Mouse (Mus musculus) CH12.LX (cell line): ENCODE measurements around the gene Cftr.

Source experiments
- CTCF ChIP-seq, 2 experiments: IDR thresholded peaks in 1 of 2; conservative IDR thresholded peaks in 1 of 2; 2 replicates each; pipeline ENCODE4 v1.5.1; 2011 to 2012; ENCODE audit warnings: low read depth in 2 of 2, low read length in 2 of 2, improper control_type of control experiment in 1 of 2, inconsistent platforms in 1 of 2, mild to moderate bottlenecking in 1 of 2, moderate library complexity in 1 of 2
- E2F4 ChIP-seq: IDR thresholded peaks from 2 replicates; pipeline ENCODE4 v1.6.1; 2011; ENCODE audit warnings: low read depth, low read length, improper control_type of control experiment; ENCODE audit not compliant: insufficient replicate concordance
- HCFC1 ChIP-seq: IDR thresholded peaks from 2 replicates; pipeline ENCODE4 v1.6.1; 2012; ENCODE audit warnings: low read depth, mild to moderate bottlenecking, inconsistent platforms, low read length, improper control_type of control experiment
- IRF4 ChIP-seq: IDR thresholded peaks from 2 replicates; pipeline ENCODE4 v1.6.1; 2014; ENCODE audit warnings: low read depth, mild to moderate bottlenecking, inconsistent platforms, low read length, improper control_type of control experiment
- MEF2A ChIP-seq: IDR thresholded peaks from 2 replicates; pipeline ENCODE4 v1.6.1; 2014; ENCODE audit warnings: low read depth, mild to moderate bottlenecking, inconsistent platforms, low read length, improper control_type of control experiment, borderline replicate concordance
- MXI1 ChIP-seq: IDR thresholded peaks from 2 replicates; pipeline ENCODE4 v1.6.1; 2011; ENCODE audit warnings: mild to moderate bottlenecking, low read depth, low read length, improper control_type of control experiment
- NRF1 ChIP-seq: IDR thresholded peaks from 2 replicates; pipeline ENCODE4 v1.6.1; 2014; ENCODE audit warnings: low read depth, mild to moderate bottlenecking, inconsistent platforms, low read length, improper control_type of control experiment, moderate library complexity
- PAX5 ChIP-seq: IDR thresholded peaks from 2 replicates; pipeline ENCODE4 v1.6.1; 2012; ENCODE audit warnings: low read length, inconsistent platforms, mixed read lengths
- POLR2A ChIP-seq: IDR thresholded peaks from 2 replicates; pipeline ENCODE4 v1.6.1; 2011; ENCODE audit warnings: low read depth, mild to moderate bottlenecking, improper control_type of control experiment, low read length
- ZKSCAN1 ChIP-seq: IDR thresholded peaks from 2 replicates; pipeline ENCODE4 v1.6.1; 2012; ENCODE audit warnings: low read depth, inconsistent platforms, low read length, improper control_type of control experiment, borderline replicate concordance
- ZNF384 ChIP-seq: IDR thresholded peaks from 2 replicates; pipeline ENCODE4 v1.6.1; 2012; ENCODE audit warnings: low read depth, low read length, improper control_type of control experiment, inconsistent platforms

- TF ChIP-seq MEF2A (no peak), ZKSCAN1 (no peak), CTCF (conservative IDR thresholded peaks at IDR 0.05 in 1 of 2, IDR thresholded peaks at IDR 0.05 in 1 of 2; ENCODE audit: low read depth in 2 of 2, low read length in 2 of 2) (no peak), E2F4 (no peak), HCFC1 (no peak), POLR2A (no peak), MXI1 (no peak), IRF4 (no peak), NRF1 (no peak), PAX5 (no peak), ZNF384 (no peak)
These were observed 17.5 kb upstream of the Cftr start for GRCm38 (mm10) chr6:18153031-18153430.
